Mouse (Mus musculus) embryonic fibroblast, embryonic 13.5 days (primary cell): Measurements from ENCODE around the gene Tjp3.

Experiments used
- CTCF ChIP-seq: IDR thresholded peaks from 2 replicates; pipeline ENCODE4 v1.5.1; 2011; ENCODE audit warnings: mild to moderate bottlenecking, control low read depth, low read length, moderate library complexity, borderline replicate concordance; ENCODE audit not compliant: insufficient read depth
- POLR2A ChIP-seq: IDR thresholded peaks from 2 replicates; pipeline ENCODE4 v1.6.1; 2011; ENCODE audit warnings: low read depth, mild to moderate bottlenecking, control low read depth, low read length, moderate library complexity

DNA sequence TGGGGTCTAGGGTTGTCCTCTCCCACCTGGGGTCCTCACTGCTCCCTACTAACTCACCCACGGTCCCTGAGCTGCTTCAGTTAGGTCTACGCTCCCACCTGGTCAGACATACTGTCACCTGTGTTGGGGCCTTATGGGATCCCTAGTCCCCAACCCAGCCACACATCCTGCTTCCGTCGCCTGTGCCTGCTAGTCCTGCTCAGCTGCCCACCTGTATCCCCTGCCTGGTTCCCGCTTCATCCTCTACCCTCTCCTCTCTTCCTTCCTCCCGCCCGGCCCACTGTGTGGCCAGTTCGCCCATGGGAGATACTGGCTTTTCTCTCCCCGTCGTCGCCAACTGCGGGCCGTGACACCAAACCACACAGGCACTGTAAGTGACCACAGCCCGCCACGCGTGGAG, 24.2 kb upstream of the Tjp3 start:
- no peak for TF ChIP-seq CTCF
- TF ChIP-seq POLR2A, result no peak
